ENCODE assay signal across 16 mouse cellular contexts in the genomic region with DNA sequence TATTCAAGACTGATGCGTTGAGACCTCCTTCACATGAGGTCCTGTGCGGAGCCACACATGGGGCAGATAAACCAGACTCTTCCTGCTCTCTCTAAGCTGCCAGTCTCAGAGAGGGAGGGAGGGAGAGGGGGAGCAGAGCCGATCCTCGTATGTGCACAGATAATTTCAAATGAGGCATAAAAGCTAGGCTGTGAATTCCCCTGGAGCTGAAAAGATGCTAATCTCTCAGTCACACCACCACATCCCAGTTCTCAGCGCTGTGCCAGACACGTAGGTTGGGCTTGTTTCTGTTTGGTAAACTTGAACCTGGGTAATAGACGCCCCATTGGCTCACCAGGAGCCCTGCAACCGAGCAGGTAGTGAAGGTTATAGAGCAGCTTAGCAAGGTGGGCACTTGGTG. TPM values are rescaled to one million over a fixed set of nuclear protein-coding genes. Genes with fewer than 3 reads are reported as not detected.
DNase-seq lines count a peak whose midpoint lies in the region; ATAC-seq and TF ChIP-seq lines count a peak whose summit lies in the region.
"Had no signal": no experiment of that assay in that cellular context is flagged by ENCODE, and none has a peak within 500 bp of the region (broad histone marks: within the 10 kb centered on the region; RNA-seq: fewer than 3 reads in every experiment).

No protein-coding gene starts in this region.

- no peaks in the 10 kb centered on the region for H3K27me3 ChIP-seq in heart, embryonic 15.5 days
- H3K27me3 ChIP-seq in lung, embryonic 15.5 days = no peaks in the 10 kb centered on the region
- H3K27me3 ChIP-seq: limb, embryonic 13.5 days had no signal

- WGBS in heart, embryonic 15.5 days = 59% methylated on average over 8 of the region's 8 CpGs
- WGBS in lung, embryonic 15.5 days = 47% methylated on average over 8 of the region's 8 CpGs
- 46% methylated on average over 8 of the region's 8 CpGs for WGBS in lung, adult 2 months

- H3K4me3 ChIP-seq in heart, embryonic 15.5 days = no peak overlapping the region
- no peak overlapping the region for H3K4me3 ChIP-seq in lung, embryonic 15.5 days
- H3K4me3 ChIP-seq in lung, adult 2 months (replicated peaks; ENCODE audit: extremely low read depth, low read depth, low read length) = no peak overlapping the region
- H3K4me3 ChIP-seq: limb, embryonic 13.5 days had no signal

- H3K27ac ChIP-seq in heart, embryonic 15.5 days = peak overlapping the region; percentile 82; the same call in 1 of the 2 replicates
- peak overlapping the region; percentile 72 for H3K27ac ChIP-seq in lung, embryonic 15.5 days
- H3K27ac ChIP-seq: hindbrain, postnatal 0 days had no signal

- no peak for ATAC-seq in heart, embryonic 15.5 days (replicated peaks; ENCODE audit: insufficient number of reproducible peaks, insufficient read depth, low FRiP score, low read depth)
- no peak for ATAC-seq in lung, embryonic 15.5 days (ENCODE audit: borderline replicate concordance, extremely low read depth, low FRiP score, low TSS enrichment)
- ATAC-seq: CD4-positive, CD25-positive, alpha-beta regulatory T cell, adult 4 months; forebrain, embryonic 14.5 days; hindbrain, postnatal 0 days had no signal

- H3K9me3 ChIP-seq in heart, embryonic 15.5 days (replicated peaks) = no peaks in the 10 kb centered on the region
- no peaks in the 10 kb centered on the region for H3K9me3 ChIP-seq in lung, embryonic 15.5 days
- H3K9me3 ChIP-seq: limb, embryonic 13.5 days had no signal

- no peak overlapping the region; the same call in 1 of the 2 replicates for H3K4me2 ChIP-seq in heart, embryonic 15.5 days
- 0 out of 2 replicates have a peak overlapping the region, but pooled peaks have one; percentile 22 for H3K4me2 ChIP-seq in lung, embryonic 15.5 days
- H3K4me2 ChIP-seq: limb, embryonic 13.5 days had no signal

- TF ChIP-seq POLR2A in lung, adult 2 months (IDR thresholded peaks at IDR 0.05; ENCODE audit: borderline replicate concordance, extremely low read depth, low read depth, low read length) = no peak

- no peak overlapping the region for H3K9ac ChIP-seq in heart, embryonic 15.5 days
- H3K9ac ChIP-seq in lung, embryonic 15.5 days = 0 out of 2 replicates have a peak overlapping the region, but pooled peaks have one; percentile 20

- peaks cover 12% of the 10 kb centered on the region; the same call in 1 of the 2 replicates for H3K36me3 ChIP-seq in heart, embryonic 15.5 days
- peaks cover 23% of the 10 kb centered on the region for H3K36me3 ChIP-seq in lung, embryonic 15.5 days

- peaks cover 66% of the 10 kb centered on the region for H3K4me1 ChIP-seq in heart, embryonic 15.5 days (replicated peaks)
- H3K4me1 ChIP-seq in lung, embryonic 15.5 days = peaks cover 70% of the 10 kb centered on the region
- H3K4me1 ChIP-seq in lung, adult 2 months (ENCODE audit: control insufficient read depth, insufficient read depth, low read length) = peaks cover 52% of the 10 kb centered on the region

- intact Hi-C loops in heart, postnatal 36 days (cut with DNase I) = no loop called here

- no peak for DNase-seq in heart, postnatal 36 days
- no peak for DNase-seq in lung, adult 2 months
- DNase-seq in Muller cell, postnatal 12 days (ENCODE audit: inconsistent ontology term) = peak; percentile 60
- peak; percentile 86 for DNase-seq in fat pad, adult 2 months (ENCODE audit: extremely low read depth, low read depth, low spot score)
- no peak for DNase-seq in gastrocnemius, adult 8-10 months (ENCODE audit: low spot score in 2 of 2)
- DNase-seq: cerebellum, postnatal 14 days; gastrocnemius, postnatal 25 days; layer of hippocampus, postnatal 36 days; right cerebral cortex, postnatal 25 days; thymus, postnatal 4 days had no signal

- TF ChIP-seq CTCF in lung, adult 2 months (IDR thresholded peaks at IDR 0.05; ENCODE audit: insufficient read depth, low read length) = no peak

RNA-seq across cellular contexts. Expression of a gene that starts 12.4 kb away (rescaled TPM):
- 2.7 and 4.2 TPM in 2 replicates for polyA plus RNA-seq in heart, embryonic 15.5 days (2015; fragmentation: Nextera tagmentation; extraction: Ambion mirVana)
- total RNA-seq in heart, postnatal 36 days (2021) = 1 to 10 TPM; 5.4 to 7.0 TPM
- 10.8 and 11.0 TPM in 2 replicates for polyA plus RNA-seq in lung, embryonic 15.5 days (2015; fragmentation: Nextera tagmentation; extraction: Ambion mirVana)
- 54.0 and 68.8 TPM in 2 replicates for polyA plus RNA-seq in lung, adult 2 months (2012; rRNA removed)
- 1 to 10 TPM in 3 of 4 experiments, under 1 TPM in 1; 0.85 to 2.0 (median 1.8) TPM for total RNA-seq in gastrocnemius, adult 8-10 months (2022)

RNA-seq across cellular contexts. Expression of a gene that starts 54.5 kb away (rescaled TPM):
- polyA plus RNA-seq in heart, embryonic 15.5 days (2015; fragmentation: Nextera tagmentation; extraction: Ambion mirVana) = 0.53 and 0.70 TPM in 2 replicates
- total RNA-seq in heart, postnatal 36 days (2021) = 1 to 10 TPM; 1.6 to 1.7 TPM
- polyA plus RNA-seq in lung, embryonic 15.5 days (2015; fragmentation: Nextera tagmentation; extraction: Ambion mirVana) = 3.1 and 3.6 TPM in 2 replicates
- 0.70 and 2.1 TPM in 2 replicates for polyA plus RNA-seq in lung, adult 2 months (2012; rRNA removed)
- total RNA-seq in gastrocnemius, adult 8-10 months (2022) = under 1 TPM in 2 of 4 experiments, not detected in 2; 0.17 to 0.27 TPM
- polyA plus RNA-seq: CD4-positive, CD25-positive, alpha-beta regulatory T cell, adult 4 months had no signal

Comparison
In these comparisons a context has a peak if more than half of its experiments do, and no peak if none do; other contexts are left out.
1. DNase-seq: peak in Muller cell, postnatal 12 days (single experiment) and fat pad, adult 2 months (single experiment); none in heart, postnatal 36 days (0 of 2), lung, adult 2 months (single experiment) and gastrocnemius, adult 8-10 months (0 of 2).